Mouse (Mus musculus) midbrain, embryonic 15.5 days (tissue): ENCODE measurements at regions not wholly inside any gene's neighbourhood (a gene's known extent, or its start where the extent isn't known, plus 50 kb on each side); places are given as distances from the start of the nearest gene placed in this dataset.

Experiments used
- ATAC-seq: fragments of 200-750 bp; cut with Nextera tagmentation; replicated peaks from 2 replicates; pipeline ENCODE4 v1.8.0; 2017; ENCODE audit warnings: moderate TSS enrichment
- H3K27ac ChIP-seq: fragments of 300-500 bp; sonication (generic); 2 replicates; pipeline ENCODE4 v1.5.1; 2015; ENCODE audit warnings: mild to moderate bottlenecking, inconsistent platforms
- H3K27me3 ChIP-seq: fragments of 300-500 bp; sonication (generic); replicated peaks from 2 replicates; pipeline ENCODE4 v1.6.1; 2015; ENCODE audit warnings: inconsistent platforms
- H3K36me3 ChIP-seq: fragments of 300-500 bp; sonication (generic); replicated peaks from 2 replicates; pipeline ENCODE4 v1.6.1; 2015; ENCODE audit warnings: inconsistent platforms
- H3K4me1 ChIP-seq: fragments of 300-500 bp; sonication (generic); 2 replicates; pipeline ENCODE4 v1.6.1; 2015; ENCODE audit warnings: inconsistent platforms
- H3K4me2 ChIP-seq: fragments of 300-500 bp; sonication (generic); 2 replicates; pipeline ENCODE4 v1.6.1; 2015; ENCODE audit warnings: inconsistent platforms, mild to moderate bottlenecking, moderate library complexity
- H3K4me3 ChIP-seq: fragments of 300-500 bp; sonication (generic); 2 replicates; pipeline ENCODE4 v1.5.1; 2015; ENCODE audit warnings: mild to moderate bottlenecking, inconsistent platforms
- H3K9ac ChIP-seq: fragments of 300-500 bp; sonication (generic); 2 replicates; pipeline ENCODE4 v1.6.1; 2015; ENCODE audit warnings: mild to moderate bottlenecking, inconsistent platforms
- H3K9me3 ChIP-seq: fragments of 300-500 bp; sonication (generic); 2 replicates; pipeline ENCODE4 v1.6.1; 2016; ENCODE audit warnings: inconsistent platforms
- WGBS: fragments of 180-500 bp; shearing (Covaris S2); methylation state at CpG from one replicate; pipeline ENCODE4 v1.1.7; 2015; ENCODE audit warnings: mixed read lengths; 5-methylcytosine and 5-hydroxymethylcytosine counted together

DNA sequence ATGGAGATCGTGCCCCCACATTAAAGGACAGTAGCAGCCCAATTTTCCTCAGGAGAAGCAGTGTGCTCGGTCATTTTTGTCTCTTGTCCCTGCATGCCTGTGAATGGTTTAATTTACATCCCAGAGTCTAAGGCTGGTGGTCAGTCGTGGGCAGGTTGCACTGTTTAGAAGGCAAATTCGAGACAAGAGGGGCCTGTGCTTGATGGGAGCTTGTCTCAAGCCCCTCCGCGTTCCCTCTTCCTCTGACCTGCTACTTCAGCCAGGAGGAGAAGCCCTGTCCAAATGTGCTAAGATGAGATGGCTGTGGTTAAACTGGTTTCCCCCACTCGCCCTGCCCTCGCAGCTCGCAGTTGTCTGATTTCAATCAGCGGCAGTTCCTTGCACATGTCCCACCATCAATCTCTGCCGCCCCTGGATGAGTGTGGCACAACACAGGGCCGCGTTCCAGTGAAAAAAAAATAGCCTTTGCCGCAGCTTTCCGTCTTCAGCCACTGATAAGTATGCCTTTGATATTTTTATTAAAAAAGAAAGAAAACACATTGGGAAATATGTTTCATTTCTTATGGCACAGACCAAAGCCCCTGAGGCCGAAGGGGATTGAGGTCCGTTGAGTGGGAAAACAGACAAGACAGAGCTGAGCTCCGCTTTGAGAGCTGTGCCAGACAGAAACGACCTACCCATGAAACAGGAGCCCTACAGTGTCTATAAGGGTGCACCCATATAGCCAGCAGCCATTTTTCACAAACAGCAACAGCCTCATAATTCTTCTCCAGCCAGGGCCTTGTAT lies 99.5 kb upstream of the Eya4 start:
- Histone ChIP-seq H3K9ac (no peak overlapping the region), H3K36me3 (no peaks in the 10 kb centered on the region), H3K4me3 (no peak overlapping the region), H3K27me3 (no peaks in the 10 kb centered on the region), H3K4me1 (peaks cover 7% of the 10 kb centered on the region; the same call in 1 of the 2 replicates), H3K27ac (no peak overlapping the region), H3K4me2 (peak overlapping the region; percentile 38), H3K9me3 (no peaks in the 10 kb centered on the region)
- ATAC-seq: peak; percentile 63
- 75% methylated on average over 19 of the region's 19 CpGs for WGBS

DNA sequence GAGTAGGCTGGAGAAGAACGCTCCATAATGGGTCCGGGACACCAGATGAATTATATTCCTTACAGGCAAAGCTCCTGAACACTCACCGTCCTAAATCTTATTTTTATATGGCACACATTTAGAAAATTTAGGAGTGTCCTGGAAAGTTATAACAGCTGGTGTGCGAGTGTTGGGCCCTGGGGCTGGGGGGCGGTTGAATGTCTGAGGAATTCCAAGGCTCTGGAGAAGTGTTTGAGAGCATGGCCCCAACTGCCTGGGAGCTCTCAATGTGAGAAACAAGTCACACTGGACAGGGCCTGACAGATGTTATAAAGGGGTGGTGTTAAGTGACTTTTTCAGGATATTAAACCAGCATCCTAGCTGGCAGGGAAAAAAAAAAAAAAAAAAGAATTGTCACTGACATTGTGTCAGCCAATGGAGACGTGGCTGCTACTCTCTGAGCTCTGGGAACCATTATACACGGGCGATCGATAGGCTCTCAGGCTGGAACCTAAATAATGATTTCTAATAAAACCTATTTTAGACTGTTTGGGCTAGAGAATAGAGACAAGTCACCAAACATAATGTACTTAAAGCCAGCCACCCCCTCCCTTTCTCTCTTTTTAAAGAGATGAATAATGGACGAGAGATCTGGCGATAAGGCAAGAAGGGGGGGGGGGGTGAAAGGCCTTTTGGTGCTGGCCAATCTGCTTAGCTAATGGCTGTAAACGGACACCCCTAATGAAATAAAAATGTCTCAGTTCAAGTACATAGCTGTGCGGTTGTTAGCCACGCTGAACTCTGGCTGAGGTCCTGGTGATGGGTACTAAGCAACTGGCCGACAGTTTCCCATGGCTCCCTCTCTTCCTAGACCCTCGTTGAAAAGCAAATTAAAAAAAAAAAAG lies 98.6 kb upstream of the Eya4 start:
- ATAC-seq: peak; percentile 77
- no peak overlapping the region for H3K27ac ChIP-seq
- H3K27me3 ChIP-seq: no peaks in the 10 kb centered on the region
- peak overlapping the region; percentile 21; the same call in 1 of the 2 replicates for H3K4me3 ChIP-seq
- no peaks in the 10 kb centered on the region for H3K9me3 ChIP-seq
- peaks cover 7% of the 10 kb centered on the region; the same call in 1 of the 2 replicates for H3K4me1 ChIP-seq
- WGBS: 41% methylated on average over 16 of the region's 16 CpGs
- no peak overlapping the region for H3K9ac ChIP-seq
- H3K36me3 ChIP-seq: no peaks in the 10 kb centered on the region
- peak overlapping the region; percentile 38 for H3K4me2 ChIP-seq

DNA sequence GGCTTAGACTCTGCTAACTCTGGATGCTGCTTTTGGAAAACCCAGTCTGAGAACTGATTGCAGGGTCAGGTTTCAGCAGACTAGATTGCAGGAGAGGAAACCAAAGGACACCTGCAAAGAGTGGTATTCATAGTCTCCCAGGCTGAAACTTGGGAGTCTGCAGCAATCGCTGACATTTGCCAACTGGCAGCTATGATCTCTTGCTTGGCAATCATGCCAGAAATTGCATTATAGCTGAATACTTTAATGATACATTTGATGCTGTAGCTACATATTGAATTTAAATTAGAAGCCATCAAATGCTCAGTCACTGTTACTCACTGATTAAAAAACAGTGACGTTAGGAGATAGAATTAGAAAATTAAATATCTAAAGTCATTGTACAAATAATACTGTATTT lies 79.8 kb upstream of the Eya4 start:
- ATAC-seq: no peak

DNA sequence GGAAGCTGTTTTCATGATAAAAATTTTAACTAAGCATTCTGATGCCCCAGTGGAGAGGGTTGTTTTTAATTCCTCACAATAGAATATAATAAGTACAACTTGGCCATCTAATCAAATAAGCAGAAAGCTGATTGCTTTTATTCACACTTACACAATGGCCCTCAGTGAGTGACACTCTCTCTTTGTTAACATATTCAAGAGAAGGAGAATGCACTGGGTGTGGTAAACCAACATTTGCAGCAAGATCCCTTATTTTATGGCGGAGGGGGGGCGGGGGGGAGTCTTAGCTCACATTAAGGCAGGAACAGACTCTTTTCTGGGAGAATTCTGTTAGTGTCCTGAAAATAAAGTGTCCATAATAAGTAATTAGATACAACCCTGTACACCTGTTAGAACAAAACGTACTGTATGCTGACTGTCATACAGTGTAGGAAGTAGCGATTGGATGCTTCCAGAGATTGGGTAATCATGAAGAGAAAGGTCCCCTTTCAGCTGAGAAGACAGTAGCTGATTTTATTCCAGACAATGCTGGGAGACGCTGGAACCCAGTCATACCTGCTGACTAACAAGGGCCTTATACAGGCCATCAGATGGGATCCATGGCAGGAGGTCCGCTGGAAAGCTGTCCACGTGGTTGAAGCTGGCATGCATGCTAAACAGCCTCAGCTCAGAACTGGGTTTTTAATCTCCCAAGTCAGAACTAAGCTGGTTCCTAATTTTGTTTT lies 63.4 kb upstream of the Eya4 start:
- Histone ChIP-seq H3K4me1 (0 out of 2 replicates have a peak, but pooled peaks cover 3% of the 10 kb centered on the region), H3K4me3 (no peak overlapping the region), H3K4me2 (no peak overlapping the region), H3K36me3 (no peaks in the 10 kb centered on the region), H3K27me3 (no peaks in the 10 kb centered on the region), H3K9ac (no peak overlapping the region), H3K9me3 (no peaks in the 10 kb centered on the region), H3K27ac (no peak overlapping the region)
- 42% methylated on average over 7 of the region's 7 CpGs for whole genome bisulfite sequencing
- ATAC-seq: peak; percentile 66

More for the DNA sequence above, 79.8 kb upstream of the Eya4 start:
- Histone ChIP-seq H3K9me3 (no peaks in the 10 kb centered on the region), H3K4me3 (no peak overlapping the region), H3K4me2 (no peak overlapping the region), H3K9ac (no peak overlapping the region), H3K27ac (no peak overlapping the region), H3K27me3 (no peaks in the 10 kb centered on the region), H3K4me1 (no peaks in the 10 kb centered on the region), H3K36me3 (no peaks in the 10 kb centered on the region)
- WGBS: 73% methylated on average over 2 of the region's 2 CpGs

DNA sequence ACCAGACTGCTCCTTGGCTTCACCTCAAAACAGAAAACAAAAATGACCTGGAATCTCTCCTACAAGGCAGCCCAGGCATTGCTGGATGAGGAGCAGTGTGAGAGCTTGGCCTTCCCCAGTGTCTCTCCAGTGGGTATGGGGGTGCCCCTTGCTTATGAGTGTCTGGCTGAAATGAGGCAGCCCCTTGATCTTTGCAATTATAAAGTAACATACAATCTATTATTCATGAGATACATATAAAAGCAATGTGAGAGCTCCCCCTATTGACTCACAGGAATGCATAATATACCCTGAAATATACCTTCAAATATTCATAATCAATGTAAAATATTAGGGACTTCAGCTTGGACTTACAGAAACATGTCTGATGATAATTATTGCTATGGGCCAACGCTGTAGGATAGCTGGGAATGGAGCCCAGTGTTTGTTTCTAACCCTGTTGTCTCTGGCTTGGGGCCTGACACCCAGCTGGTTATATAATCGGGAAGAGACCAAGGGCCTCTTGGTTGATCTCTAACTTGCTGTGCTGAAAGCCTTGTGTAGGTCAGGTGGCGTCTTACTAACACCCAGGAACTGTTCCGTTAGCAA lies 52.9 kb upstream of the Eya4 start:
- H3K27ac ChIP-seq: no peak overlapping the region
- H3K4me2 ChIP-seq: no peak overlapping the region
- H3K9me3 ChIP-seq: no peaks in the 10 kb centered on the region
- 64% methylated on average over 4 of the region's 4 CpGs for WGBS
- H3K27me3 ChIP-seq: no peaks in the 10 kb centered on the region
- no peaks in the 10 kb centered on the region for H3K4me1 ChIP-seq
- H3K9ac ChIP-seq: no peak overlapping the region
- peak; percentile 52 for ATAC-seq
- no peaks in the 10 kb centered on the region for H3K36me3 ChIP-seq
- no peak overlapping the region for H3K4me3 ChIP-seq
